Mouse (Mus musculus) olfactory bulb, adult 2 months (tissue): ENCODE data around the gene 4931429L15Rik.

ENCODE experiments used
- CTCF ChIP-seq: fragments of 200-500 bp; IDR thresholded peaks from 2 replicates; pipeline ENCODE4 v1.5.1; 2012; ENCODE audit warnings: low read depth, mild to moderate bottlenecking, low read length, moderate library complexity; ENCODE audit not compliant: insufficient read depth
- POLR2A ChIP-seq: fragments of 200-500 bp; IDR thresholded peaks from 2 replicates; pipeline ENCODE4 v1.6.1; 2012; ENCODE audit warnings: mild to moderate bottlenecking, low read depth, low read length, moderate library complexity; ENCODE audit not compliant: insufficient read depth

DNA sequence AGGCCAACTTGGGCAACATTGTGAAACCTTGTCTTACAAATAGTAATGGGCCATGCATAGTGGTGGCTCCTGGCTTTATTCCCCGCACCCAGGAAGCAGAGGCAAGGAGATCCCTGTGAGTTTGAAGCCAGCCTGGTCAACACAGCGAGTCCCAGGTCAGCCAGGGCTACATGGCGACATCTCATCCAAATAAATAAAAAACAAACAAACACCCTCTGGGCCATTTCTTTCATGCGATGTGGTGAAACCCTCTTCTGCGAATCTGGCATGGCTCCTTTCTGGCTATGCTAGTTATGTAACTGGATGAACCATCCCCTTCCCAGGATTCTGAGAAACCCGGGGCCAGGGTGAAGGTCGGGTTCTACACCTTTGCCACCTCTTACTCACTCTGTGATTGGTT, 63.6 kb downstream of the 4931429L15Rik start:
- no peak for TF ChIP-seq POLR2A
- TF ChIP-seq CTCF, result no peak
